In the genomic region with DNA sequence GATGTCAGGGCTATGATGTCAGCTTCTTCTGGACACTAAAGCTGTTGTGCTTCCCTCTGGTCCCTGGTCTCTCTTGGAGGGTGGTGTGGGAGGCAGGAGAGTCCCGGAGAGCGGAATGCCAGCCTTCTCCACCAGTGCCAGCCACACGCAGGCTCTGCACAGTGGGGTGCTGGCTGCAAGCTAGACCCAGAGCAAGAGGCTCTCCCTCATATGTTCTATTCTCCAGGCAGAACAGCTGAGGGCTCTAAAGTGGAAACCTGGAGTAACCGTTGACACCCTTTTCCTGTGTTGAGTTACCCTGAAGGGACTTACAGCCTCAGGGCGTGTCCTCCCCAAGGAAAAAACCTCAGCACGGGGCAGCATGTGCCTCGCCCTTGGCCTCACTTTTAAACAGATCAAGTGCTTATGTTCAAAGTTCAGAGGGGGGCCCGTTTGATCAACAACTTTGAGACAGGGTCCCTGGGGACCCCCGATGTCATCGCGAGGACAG, we compare ENCODE assay signal across 8 mouse cellular contexts. TPM values are rescaled to one million over a fixed set of nuclear protein-coding genes. Genes with fewer than 3 reads are reported as not detected.
DNase-seq lines count a peak whose midpoint lies in the region; ATAC-seq lines count a peak whose summit lies in the region.

No protein-coding gene starts in this region.

- peak overlapping the region; percentile 64 for H3K4me3 ChIP-seq in neural tube, embryonic 11.5 days (ENCODE audit: low read depth, low read length)
- H3K4me3 ChIP-seq in intestine, embryonic 16.5 days (ENCODE audit: low read length) = peak overlapping the region; percentile 86
- H3K4me3 ChIP-seq in neural tube, embryonic 15.5 days (replicated peaks) = peak overlapping the region; percentile 84

- 0 out of 2 replicates have a peak, but pooled peaks have one; percentile 3 for ATAC-seq in cerebellum, adult (ENCODE audit: insufficient number of reproducible peaks, low FRiP score, low TSS enrichment)
- ATAC-seq in neural tube, embryonic 11.5 days (ENCODE audit: insufficient read depth, low FRiP score, low TSS enrichment) = no peak
- peak; percentile 72 for ATAC-seq in intestine, embryonic 16.5 days
- ATAC-seq in neural tube, embryonic 15.5 days (ENCODE audit: low FRiP score) = peak; percentile 6

- H3K4me2 ChIP-seq in neural tube, embryonic 11.5 days (ENCODE audit: low read depth) = peak overlapping the region; percentile 99
- H3K4me2 ChIP-seq in intestine, embryonic 16.5 days (ENCODE audit: low read depth, low read length) = peak overlapping the region; percentile 97
- peak overlapping the region; percentile 99 for H3K4me2 ChIP-seq in neural tube, embryonic 15.5 days

- no peaks in the 10 kb centered on the region for H3K36me3 ChIP-seq in neural tube, embryonic 11.5 days (ENCODE audit: control insufficient read depth, insufficient read depth, low read length)
- no peaks in the 10 kb centered on the region for H3K36me3 ChIP-seq in intestine, embryonic 16.5 days (ENCODE audit: control insufficient read depth, insufficient read depth, low read length)
- no peaks in the 10 kb centered on the region for H3K36me3 ChIP-seq in neural tube, embryonic 15.5 days

- no peak overlapping the region for H3K27ac ChIP-seq in neural tube, embryonic 11.5 days (ENCODE audit: low read depth, low read length)
- H3K27ac ChIP-seq in intestine, embryonic 16.5 days (ENCODE audit: low read length) = peak overlapping the region; percentile 92
- peak overlapping the region; percentile 45; the same call in 1 of the 2 replicates for H3K27ac ChIP-seq in neural tube, embryonic 15.5 days (replicated peaks)

- H3K4me1 ChIP-seq in neural tube, embryonic 11.5 days (ENCODE audit: control insufficient read depth, insufficient read depth, low read length) = peaks cover 16% of the 10 kb centered on the region
- peaks cover 51% of the 10 kb centered on the region for H3K4me1 ChIP-seq in intestine, embryonic 16.5 days (ENCODE audit: control insufficient read depth, insufficient read depth, low read length)
- peaks cover 35% of the 10 kb centered on the region for H3K4me1 ChIP-seq in neural tube, embryonic 15.5 days

- WGBS in neural tube, embryonic 11.5 days = 17% methylated on average over 11 of the region's 11 CpGs
- WGBS in intestine, embryonic 16.5 days = 18% methylated on average over 11 of the region's 11 CpGs
- 20% methylated on average over 11 of the region's 11 CpGs for WGBS in neural tube, embryonic 15.5 days

- H3K27me3 ChIP-seq in neural tube, embryonic 11.5 days (ENCODE audit: control insufficient read depth, insufficient read depth, low read length) = no peaks in the 10 kb centered on the region
- no peaks in the 10 kb centered on the region for H3K27me3 ChIP-seq in intestine, embryonic 16.5 days (replicated peaks; ENCODE audit: control insufficient read depth, insufficient read depth, low read length)
- no peaks in the 10 kb centered on the region for H3K27me3 ChIP-seq in neural tube, embryonic 15.5 days (replicated peaks)

- intact Hi-C loops in left cerebral cortex, postnatal 14 days (cut with DNase I) = no loop called here

- DNase-seq in cerebellum, postnatal 4 days (ENCODE audit: low spot score in 2 of 2) = no peak
- DNase-seq in neural tube, embryonic 11.5 days (ENCODE audit: low spot score) = no peak
- no peak for DNase-seq in neural tube, embryonic 10.5 days (ENCODE audit: extremely low spot score, low spot score)
- DNase-seq in left cerebral cortex, postnatal 14 days (ENCODE audit: low spot score in 2 of 2) = no peak
- no peak for DNase-seq in retina, embryonic 14.5 days (ENCODE audit: low spot score)

- H3K9ac ChIP-seq in neural tube, embryonic 11.5 days (ENCODE audit: low read length) = peak overlapping the region; percentile 54
- peak overlapping the region; percentile 66 for H3K9ac ChIP-seq in intestine, embryonic 16.5 days (ENCODE audit: low read depth, low read length)
- H3K9ac ChIP-seq in neural tube, embryonic 15.5 days (replicated peaks) = peak overlapping the region; percentile 70

- H3K9me3 ChIP-seq in neural tube, embryonic 11.5 days (ENCODE audit: control insufficient read depth, low read length) = no peaks in the 10 kb centered on the region
- H3K9me3 ChIP-seq in intestine, embryonic 16.5 days (ENCODE audit: control insufficient read depth, low read length) = no peaks in the 10 kb centered on the region
- no peaks in the 10 kb centered on the region for H3K9me3 ChIP-seq in neural tube, embryonic 15.5 days (replicated peaks)

RNA-seq across cellular contexts. Expression of gene Ninj1, which starts 0.4 kb away (rescaled TPM):
- 20.4 TPM in 2 replicates for polyA plus RNA-seq in neural tube, embryonic 11.5 days (2014; fragmentation: Nextera tagmentation; extraction: Ambion mirVana)
- polyA plus RNA-seq in intestine, embryonic 16.5 days (2015; fragmentation: Nextera tagmentation; extraction: Ambion mirVana) = 60.0 and 63.3 TPM in 2 replicates
- 37.4 and 38.9 TPM in 2 replicates for polyA plus RNA-seq in neural tube, embryonic 15.5 days (2015; fragmentation: Nextera tagmentation; extraction: Ambion mirVana)
- total RNA-seq in left cerebral cortex, postnatal 14 days (2021) = 10 to 100 TPM; 19.5 to 28.5 TPM

RNA-seq across cellular contexts. Expression of gene Card19, which starts 29.0 kb away (rescaled TPM):
- polyA plus RNA-seq in neural tube, embryonic 11.5 days (2014; fragmentation: Nextera tagmentation; extraction: Ambion mirVana) = 19.7 and 22.9 TPM in 2 replicates
- 53.2 and 58.8 TPM in 2 replicates for polyA plus RNA-seq in intestine, embryonic 16.5 days (2015; fragmentation: Nextera tagmentation; extraction: Ambion mirVana)
- 44.6 and 45.5 TPM in 2 replicates for polyA plus RNA-seq in neural tube, embryonic 15.5 days (2015; fragmentation: Nextera tagmentation; extraction: Ambion mirVana)
- total RNA-seq in left cerebral cortex, postnatal 14 days (2021) = 10 to 100 TPM in 1 of 2 experiments, 1 to 10 TPM in 1; 9.9 to 14.1 TPM

RNA-seq across cellular contexts. Expression of gene Wnk2, which starts 39.0 kb away (rescaled TPM):
- 9.5 and 10.7 TPM in 2 replicates for polyA plus RNA-seq in neural tube, embryonic 11.5 days (2014; fragmentation: Nextera tagmentation; extraction: Ambion mirVana)
- 2.9 and 3.5 TPM in 2 replicates for polyA plus RNA-seq in intestine, embryonic 16.5 days (2015; fragmentation: Nextera tagmentation; extraction: Ambion mirVana)
- polyA plus RNA-seq in neural tube, embryonic 15.5 days (2015; fragmentation: Nextera tagmentation; extraction: Ambion mirVana) = 16.0 and 19.0 TPM in 2 replicates
- total RNA-seq in left cerebral cortex, postnatal 14 days (2021) = 100 to 1,000 TPM; 112 to 118 TPM
